Mouse (Mus musculus): ENCODE measurements at regions not wholly inside any gene's neighbourhood (a gene's known extent, or its start where the extent isn't known, plus 50 kb on each side); places are given as distances from the start of the nearest gene placed in this dataset.

DNA sequence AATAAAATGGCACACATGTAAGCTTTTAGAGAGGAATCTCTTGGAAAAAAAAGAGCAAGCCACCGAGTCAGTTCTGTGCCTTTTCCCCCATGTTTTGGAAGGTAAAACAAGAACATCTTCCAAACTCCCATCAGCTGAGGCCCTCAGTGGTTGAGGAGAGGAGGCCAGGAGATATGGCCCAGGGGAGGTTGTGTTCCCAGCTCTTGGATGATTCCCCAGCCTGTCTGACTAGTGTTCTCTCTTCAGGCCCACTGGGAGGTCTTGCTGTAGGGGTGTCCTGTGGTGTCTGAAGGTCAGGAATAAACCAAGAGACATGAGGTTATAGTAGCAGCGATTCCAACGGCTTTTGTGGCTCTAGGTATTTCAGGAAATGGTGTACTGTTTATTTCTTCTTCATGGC lies 643.2 kb downstream of the Rnf144a start:
- DNase-seq = no peak

DNA sequence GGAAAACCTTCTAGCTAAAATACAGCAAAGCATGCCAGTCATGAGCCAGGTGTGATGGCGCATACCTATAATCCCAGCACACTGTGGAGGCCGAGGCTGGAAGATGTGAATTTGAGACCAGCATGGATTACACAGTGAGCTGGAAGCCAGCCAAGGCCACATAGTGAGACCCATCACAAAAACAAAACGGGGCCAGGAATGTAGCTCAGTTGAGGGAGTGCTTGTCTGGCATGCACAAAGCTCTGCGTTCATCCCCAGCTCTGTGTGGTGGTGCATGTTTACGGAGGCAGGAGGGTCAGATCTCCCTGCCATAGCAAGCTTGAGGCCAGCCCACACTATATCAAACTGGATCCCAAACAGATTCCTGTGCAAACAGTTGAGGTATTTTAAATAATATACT lies 646.4 kb downstream of the Rnf144a start:
- no peak for DNase-seq

DNA sequence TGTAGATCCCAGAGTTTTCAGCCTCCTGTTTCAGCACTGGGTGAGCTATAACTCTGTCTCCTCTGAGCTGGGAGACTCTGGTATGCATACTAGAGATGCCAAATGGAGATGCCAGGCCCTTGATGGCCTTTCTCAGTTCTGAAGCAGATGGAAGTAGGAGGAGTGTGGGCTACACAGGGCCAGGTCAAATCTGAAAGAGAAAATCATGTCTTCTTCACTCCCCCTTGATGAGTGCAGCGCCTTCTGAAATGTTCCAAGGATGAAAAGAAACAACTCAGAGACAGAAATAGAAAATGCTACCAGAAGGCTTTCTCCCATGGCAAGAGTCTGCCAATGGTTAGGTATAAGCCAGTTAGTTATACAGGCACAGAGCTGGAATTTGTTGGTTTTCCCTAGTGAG lies 652.0 kb downstream of the Rnf144a start:
- DNase-seq = no peak

DNA sequence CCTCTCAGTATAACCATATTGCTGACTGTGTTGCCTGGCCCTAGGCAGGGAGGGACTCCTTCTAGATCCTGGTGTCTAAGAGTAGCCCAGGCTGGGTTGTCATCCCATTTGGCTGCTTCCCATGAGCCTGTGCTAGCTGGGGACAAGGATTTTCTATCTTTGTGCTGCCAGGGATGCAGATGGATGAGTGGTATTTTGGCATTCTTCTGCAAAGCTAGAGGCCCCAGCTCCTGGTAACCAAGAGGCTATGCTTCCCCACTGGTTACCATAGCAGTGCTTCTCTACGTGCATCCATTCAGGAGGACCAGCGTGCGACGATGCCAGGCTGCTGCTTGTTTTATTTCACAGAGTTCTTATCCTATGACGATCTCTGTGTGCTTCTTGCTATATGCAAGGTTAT lies 658.0 kb downstream of the Rnf144a start:
- DNase-seq = no peak

DNA sequence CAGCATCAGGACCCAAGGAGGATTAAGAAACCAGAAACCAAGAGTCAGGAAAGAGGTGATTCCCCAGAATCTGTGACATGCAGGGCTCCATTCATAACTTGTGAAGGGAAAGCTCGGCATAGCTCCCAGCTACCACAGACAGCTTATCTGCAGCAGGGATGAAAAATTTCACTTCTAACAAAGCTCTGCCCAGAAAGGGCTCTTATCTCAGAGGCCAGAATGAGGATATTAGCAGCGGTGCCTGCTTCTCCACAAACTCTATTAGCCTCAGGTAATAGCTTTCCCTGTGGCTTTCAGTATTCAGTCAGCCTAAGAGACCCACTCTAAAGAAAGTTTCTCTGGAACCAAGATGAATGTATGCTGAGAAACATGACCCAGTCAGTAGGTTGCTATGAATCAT lies 636.9 kb upstream of the Id2 start:
- no peak for DNase-seq

DNA sequence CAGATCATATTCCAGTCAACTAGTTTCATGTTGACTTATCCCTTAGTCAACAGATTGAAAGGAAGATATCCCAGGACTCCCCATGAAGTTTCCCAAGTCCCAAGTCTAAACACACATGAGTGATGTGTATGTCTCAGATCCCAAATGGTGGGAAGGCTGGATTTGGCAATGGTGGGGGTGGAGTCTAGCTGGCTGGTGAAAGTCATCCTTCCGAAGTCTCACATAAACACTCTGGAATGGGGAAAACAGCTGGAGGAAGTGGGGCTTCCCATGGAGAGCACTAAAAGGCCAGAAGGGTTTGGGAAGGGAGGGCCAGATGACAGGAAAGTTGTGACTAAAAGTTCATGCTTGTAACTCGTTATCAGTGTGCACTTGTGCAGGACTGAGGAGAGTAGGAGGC lies 628.8 kb upstream of the Id2 start:
- no peak for DNase-seq

DNA sequence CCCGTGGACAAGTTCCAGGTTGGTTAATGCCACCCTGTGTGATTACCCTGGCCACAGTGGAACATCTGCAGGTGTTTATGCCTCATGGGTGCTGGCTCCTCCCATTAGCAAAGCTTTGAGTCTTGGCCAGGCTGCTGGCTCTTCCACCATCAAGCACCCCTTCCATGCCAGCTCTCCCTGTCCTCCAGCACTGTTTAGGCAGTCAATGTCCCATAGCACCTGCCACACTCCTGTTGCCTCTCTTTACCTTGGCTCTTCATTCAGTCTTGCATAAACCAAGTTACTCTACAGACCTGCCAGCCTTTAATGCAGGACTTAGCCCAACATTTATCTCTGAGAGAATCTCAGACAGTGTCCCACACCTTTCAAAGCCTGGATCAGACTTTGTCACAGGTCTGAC lies 614.2 kb upstream of the Id2 start:
- no peak for DNase-seq

DNA sequence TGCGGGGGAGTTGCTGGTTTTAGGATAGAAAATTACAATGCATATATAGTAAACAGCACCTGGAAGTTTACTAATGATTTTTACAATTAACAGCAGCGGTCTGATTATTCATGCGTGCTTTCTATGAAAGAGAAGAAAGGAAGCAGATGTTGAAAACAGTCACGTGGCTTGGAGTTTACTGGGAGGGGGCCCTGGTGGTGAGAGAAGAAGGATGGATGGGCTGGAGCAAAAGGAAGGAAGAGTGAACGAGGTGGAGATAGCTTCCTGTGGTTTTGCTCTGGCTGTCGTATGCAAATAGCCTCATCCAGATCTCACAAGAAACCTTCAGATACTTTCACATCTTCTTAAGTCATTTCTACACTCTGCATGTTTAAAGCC lies 606.1 kb upstream of the Id2 start:
- DNase-seq = no peak

DNA sequence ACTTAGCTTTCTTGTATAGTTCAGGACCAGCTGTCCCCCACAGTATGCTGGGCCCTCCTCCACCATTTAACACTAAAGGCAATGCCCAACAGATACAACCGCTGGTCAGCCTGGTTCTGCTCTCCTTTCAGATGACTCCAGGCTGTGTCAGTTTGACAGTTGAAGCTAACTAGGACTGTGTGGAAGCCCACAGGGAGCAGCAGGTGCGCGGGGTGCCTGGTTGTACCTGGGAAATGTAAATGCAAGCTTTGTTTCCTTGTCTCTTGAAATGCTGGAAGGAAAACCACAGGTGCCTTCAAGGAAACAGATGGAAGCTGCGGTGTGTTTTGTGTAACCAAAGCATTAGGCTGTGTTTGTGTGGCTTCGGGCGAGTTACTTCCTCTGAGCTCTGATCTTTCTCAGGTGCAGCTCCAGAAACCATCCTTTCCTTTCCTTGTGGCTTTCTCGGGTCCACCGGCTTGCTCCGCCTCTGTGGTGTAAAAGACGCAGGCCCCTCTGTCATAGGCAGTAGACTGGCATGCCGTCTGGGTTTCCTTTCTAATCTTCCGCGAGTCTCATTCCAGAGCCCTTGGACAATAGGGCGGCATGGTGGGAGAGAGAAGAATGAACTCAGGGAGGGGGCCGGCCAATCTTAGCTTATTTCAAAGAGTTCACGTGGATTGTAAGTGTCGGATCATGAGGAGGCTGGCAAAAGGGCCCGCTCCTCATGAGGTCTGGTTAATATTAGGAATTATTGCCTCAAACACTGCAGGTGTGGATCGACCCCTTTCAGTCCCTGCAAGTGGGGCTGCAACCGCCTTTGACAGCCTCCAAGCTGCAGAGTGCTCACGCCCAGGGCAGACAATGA lies 605.5 kb upstream of the Id2 start:
- no peak for DNase-seq

DNA sequence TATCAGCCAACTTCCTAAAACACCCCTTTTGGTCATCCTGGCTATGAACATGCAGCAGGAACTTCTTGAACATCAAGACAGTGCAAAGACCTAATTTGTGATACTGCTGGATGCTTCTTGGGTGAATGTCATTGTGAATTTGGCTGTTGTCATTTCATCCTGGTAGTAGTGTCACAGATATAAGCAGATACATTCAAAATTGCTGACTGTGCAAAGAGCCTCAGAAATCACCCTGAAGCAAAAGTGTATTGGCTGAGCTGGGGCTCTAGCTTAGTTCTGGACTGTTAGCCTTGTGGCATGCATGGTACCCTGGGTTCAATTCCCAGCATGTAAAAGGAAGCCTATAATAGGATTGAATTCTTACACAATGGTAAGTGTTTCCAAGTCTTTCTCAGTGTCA lies 590.1 kb upstream of the Id2 start:
- DNase-seq = no peak

DNA sequence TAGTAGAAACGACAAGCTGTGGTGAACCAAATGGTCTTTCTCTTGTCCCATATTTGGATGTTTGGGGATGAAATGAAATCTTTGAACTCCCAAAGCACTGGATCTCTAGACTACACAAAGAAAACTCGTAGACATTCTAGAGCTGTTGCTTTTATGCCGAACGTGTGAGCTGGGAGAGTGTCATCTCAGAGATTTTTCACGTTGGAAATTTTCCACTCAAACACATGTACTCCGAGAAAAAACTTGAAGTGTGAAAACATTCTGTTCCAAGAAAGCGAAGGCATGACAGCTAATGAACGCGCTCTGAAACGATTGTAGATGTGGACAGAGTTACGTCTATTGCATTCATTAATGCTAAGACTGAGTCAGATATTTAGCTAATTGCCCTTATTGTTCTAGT lies 579.7 kb upstream of the Id2 start:
- DNase-seq = no peak

DNA sequence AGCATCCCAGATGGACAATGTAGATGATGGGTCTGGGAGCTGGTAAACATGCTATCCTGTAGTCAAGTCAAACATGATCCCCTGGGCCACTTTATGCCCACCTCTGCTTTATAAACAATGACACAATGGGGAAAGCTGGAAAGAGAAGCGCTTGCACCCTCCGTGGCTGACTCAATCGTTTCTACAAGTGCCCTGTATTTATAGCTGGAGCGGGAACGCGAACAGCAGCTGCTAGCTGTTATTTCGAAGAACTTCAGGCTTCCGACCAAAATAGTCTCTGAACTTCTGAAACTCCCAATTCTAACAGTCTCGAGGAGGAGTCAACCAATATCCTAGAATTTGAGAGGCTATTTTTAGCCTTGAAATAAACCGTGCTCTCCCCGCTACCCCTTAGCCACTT lies 571.4 kb upstream of the Id2 start:
- no peak for DNase-seq

DNA sequence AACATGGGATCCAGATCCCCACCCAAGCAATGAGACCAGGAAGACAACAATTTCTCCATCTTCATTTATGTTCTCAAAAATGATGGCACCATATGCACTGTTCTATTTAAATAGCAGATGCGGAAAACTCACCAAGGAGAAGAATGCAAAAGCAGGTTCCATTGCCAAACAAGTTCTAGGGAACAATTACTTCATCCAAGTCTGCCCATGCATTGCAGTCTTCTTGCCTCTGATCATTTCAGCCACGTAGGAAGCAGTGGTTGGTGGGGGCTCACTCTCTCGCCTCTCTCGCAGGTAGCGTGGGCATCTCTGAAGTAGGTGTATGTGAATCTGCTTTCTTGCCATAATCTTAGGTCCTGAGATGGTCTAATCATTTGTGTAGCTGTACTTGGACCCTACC lies 557.5 kb upstream of the Id2 start:
- DNase-seq = no peak

DNA sequence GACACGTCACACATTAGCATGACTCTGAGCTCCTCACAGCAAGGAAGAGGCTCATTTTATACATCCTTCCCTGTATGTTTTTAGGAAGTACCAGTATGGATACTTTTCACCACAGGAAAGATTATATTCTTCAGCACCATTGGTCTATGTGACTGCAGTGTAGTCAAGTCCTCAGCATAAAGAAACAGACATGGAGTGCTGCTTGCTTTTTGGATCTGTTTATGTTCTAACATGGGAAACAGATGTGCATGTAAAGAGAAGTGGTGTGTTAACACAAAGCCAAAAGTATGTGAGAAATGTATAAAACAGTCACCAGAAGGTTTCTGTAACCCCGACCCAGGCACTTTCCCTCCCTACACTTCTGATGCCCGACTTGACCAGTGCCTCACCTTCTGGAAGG lies 553.3 kb upstream of the Id2 start:
- DNase-seq = no peak

DNA sequence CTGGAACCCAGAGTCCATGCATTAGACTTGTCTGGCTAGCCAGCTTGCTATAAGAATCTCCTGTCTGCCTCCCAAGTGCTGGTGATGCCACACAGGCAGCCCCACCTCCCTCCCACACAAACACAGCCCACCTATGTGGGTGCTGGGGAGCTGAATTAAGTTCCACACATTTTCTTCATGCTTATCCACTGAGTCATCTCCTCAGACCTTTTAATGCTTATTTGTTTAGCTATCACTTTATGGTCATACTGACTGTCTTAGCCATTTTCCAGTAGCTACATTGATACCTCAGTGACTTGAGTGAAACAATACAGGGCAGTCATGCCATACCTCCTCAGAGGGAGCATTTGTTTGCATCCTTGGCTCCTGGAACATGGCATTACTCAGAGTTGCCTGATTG lies 531.1 kb upstream of the Id2 start:
- DNase-seq = no peak

DNA sequence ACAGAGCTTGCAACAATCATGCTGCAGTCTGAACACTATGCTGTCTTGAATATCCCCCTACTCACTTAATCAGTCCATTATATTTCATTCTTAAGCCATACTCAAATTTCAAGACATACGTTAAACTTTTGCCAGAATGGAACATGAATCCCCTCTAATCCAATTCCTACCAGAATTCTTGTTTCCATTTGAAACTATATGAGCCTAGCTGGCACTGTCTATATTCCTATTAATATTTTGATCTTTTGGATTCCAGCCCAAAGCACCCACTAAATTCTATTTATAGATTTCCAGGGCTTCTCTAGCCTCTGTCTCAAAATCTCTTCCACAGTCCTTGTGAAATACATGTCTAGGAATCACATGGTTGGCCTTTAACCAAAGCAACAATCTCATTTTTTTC lies 528.9 kb upstream of the Id2 start:
- no peak for DNase-seq

DNA sequence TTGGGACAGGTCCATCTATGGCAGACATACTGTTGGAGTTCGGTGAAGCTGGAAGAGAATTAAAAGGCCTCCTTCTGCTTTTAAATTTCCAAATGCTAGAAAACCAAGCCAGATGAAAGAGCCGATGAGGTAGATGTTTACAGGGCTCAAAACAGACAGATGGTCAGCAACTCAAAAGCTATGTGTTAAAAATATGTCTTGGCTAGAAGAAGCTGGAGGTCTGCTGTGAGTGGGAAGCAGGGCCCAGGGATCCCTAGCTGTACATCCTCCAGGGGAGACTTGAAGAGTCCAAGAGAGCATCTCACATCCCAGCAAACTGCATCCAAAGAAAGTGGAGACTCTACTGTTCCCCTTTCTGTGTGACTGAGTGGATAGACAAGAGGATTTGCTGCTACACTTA lies 526.5 kb upstream of the Id2 start:
- DNase-seq = no peak

DNA sequence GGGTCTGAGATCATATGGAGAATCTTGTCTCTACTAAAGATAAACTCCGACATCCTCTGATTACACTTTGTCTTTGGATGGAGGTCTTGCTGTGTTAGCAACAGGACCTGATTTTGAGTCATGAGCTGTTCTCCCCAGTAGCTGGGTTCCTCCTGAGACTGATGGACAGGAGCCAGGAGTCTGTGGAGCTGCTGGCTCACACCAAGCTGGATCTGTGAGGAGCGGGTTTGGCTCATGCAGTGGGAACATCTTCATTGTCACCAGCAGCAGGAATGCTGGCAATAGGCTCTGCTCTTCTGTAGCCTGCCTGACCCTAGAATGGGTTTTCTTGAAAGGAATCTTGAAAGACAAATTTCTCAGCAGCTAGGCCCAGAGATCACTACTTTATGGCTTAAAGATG lies 524.2 kb upstream of the Id2 start:
- DNase-seq = no peak

DNA sequence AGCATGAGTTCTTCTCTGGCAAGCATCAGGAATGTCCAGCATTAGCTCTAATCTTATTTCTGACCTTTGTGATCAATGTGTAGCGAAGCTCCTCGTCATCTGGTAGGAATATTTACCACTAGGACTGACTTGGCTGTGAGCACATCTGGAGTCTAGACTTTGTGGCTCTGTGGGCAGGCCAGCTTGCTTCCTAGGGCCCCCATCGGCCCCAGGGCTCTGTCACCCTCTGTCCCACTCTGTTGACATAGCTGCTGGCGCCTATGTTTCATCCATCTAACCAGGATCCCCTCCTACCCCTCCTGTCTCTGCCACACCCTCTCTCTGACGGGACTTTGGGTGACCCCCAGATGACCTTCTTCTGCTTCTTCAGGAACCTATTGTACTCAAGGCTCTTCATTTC lies 520.6 kb upstream of the Id2 start:
- no peak for DNase-seq

DNA sequence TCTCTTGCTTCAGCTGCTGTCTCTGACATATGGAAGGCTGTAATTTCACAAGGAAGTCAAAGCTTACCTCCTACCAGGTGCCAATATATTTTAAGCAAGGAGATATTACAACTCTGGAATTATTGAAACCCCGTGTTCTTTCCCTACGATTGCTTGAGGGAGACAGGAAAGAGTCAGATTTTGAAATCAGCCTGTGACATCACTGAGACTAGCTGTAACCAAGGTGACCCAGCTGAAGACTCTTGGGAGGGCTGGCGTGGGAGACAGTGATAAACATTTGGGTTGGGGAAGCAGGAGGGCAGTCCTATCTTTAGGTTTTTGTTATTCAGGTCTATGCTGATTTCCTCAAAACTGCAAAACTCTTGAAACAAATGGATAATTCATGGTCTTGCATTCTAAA lies 518.4 kb upstream of the Id2 start:
- no peak for DNase-seq

DNA sequence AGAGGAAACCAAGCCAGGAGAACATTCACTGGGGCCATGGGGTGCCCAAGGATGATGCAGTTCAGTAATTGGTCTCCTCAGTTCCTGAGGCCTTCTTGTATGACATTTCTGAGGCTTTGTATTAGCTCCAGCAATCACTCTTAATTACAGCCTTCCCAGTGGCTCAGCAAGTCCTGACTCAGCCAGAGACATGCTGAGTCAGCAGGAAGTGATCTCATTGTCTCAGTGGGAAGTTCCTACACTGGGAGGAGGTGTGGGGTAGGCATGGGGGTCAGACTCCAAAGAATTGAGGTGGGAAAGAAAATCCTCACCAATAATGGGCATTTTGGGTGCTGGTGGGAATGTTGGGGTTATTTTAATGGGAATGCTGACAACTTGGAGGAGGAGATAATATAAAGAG lies 516.5 kb upstream of the Id2 start:
- no peak for DNase-seq

DNA sequence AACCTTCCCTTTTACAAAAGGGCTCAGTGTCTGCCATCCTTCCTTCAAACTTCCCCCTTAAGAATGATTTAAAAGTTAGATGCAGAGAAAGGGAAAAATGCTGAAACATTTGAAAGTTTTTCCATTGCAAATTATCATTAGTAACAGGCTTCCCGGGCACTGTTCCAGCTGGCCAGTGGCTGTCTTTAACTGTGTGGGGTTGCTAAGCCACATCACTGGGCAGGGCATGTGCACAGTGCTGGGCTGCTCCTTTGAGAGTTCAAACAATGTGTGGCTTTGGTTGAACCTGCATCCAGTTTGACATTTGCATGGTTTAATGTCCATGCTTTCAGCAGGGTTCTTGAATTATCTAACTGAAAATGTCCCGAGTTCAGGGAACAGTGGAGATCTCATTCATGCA lies 512.1 kb upstream of the Id2 start:
- no peak for DNase-seq

DNA sequence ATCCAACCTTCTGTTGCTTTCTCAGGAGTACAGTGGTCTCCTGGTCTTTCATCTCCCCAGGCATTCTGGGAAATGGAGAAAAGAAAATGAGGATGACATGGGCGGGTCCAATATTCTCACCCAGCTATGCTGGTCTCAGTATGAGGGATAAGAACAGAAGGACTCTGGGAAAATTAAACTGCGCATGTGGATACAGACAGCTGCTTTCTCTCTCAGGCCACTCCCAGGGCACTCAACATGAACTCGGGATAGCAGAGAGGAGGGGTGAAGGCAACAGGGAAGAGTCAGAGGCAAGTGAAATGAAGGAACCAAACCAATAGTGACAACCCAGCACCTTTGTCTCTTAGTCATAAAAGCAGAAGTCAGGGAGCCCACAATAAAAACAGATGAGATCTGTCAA lies 508.5 kb upstream of the Id2 start:
- no peak for DNase-seq

DNA sequence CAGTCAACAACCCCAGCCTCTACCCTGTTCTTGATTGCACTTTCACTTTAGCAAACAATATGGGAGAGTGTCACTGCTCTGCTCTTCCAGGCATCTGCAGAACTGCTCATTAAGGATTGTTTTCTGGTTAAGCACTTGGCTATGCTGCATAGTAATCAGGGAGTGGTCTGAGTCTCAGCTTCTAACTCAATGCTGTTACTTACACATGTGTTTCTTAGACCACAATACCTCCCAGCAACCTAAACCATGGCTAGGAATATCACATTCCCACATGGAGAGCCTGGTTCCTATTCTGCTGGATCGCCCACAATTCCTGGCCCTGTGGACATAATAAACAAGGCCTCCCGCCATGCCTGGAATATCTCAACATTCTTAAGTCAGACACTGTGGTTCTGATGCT lies 493.3 kb upstream of the Id2 start:
- DNase-seq = no peak

DNA sequence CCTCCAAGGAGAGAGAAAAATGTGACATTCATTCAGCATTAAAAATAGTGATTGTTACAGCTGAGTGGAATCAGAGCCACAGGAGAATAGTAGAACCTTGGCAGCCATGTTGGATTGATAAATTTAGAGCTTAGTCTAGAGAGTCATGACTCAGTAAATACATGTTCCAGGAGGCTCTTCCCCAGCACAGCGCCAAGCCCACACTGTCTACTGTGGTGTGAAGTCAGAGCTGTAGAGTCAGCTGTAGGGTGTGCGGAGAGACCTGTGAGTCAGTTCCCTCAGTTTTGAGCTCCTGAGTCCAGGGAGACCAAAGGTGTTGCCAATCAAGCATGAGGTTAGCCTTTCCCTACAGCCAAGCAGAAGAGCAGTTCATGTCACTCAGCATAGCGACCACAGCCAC lies 488.8 kb upstream of the Id2 start:
- no peak for DNase-seq

DNA sequence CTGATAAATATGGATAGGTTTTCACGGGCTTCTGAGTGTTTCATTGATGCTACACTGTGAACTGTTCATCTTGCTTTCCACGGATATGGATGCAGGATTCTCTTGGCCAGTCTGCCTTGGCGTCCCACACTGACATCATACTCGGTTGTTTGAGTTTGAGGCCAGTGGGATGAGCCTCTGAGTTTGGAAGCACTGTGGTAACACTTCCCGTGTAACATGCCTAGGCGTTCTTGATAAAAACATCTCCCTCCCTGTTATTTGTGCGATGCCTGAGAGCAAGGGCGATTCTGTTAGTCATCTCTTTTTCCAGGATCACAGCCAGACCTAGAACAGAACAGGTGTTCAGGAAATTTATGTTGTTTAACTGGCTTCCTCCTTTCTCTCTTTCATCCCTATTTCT lies 482.5 kb upstream of the Id2 start:
- no peak for DNase-seq

All from kidney, adult 18-20 months (tissue).